Mouse (Mus musculus) intestine, embryonic 15.5 days (tissue): ENCODE data around the gene Ei24. TPM values are rescaled to one million over a fixed set of nuclear protein-coding genes. Genes with fewer than 3 reads are reported as not detected.
A peak's percentile ranks its signal among the peaks of the same experiment; 100 is the strongest.

Experiments used
- ATAC-seq: fragments of 200-750 bp; cut with Nextera tagmentation; 2 replicates; pipeline ENCODE4 v1.8.0; 2017; ENCODE audit warnings: moderate TSS enrichment, moderate library complexity
- H3K27ac ChIP-seq: fragments of 300-500 bp; sonication (generic); 2 replicates; pipeline ENCODE4 v1.5.1; 2015; ENCODE audit warnings: mild to moderate bottlenecking, inconsistent platforms
- H3K27me3 ChIP-seq: fragments of 300-500 bp; sonication (generic); replicated peaks from 2 replicates; pipeline ENCODE4 v1.6.1; 2015; ENCODE audit warnings: inconsistent platforms
- H3K36me3 ChIP-seq: fragments of 300-500 bp; sonication (generic); 2 replicates; pipeline ENCODE4 v1.6.1; 2015; ENCODE audit warnings: inconsistent platforms
- H3K4me1 ChIP-seq: fragments of 300-500 bp; sonication (generic); replicated peaks from 2 replicates; pipeline ENCODE4 v1.6.1; 2015; ENCODE audit warnings: inconsistent platforms
- H3K4me2 ChIP-seq: fragments of 300-500 bp; sonication (generic); replicated peaks from 2 replicates; pipeline ENCODE4 v1.6.1; 2015; ENCODE audit warnings: mild to moderate bottlenecking, inconsistent platforms
- H3K4me3 ChIP-seq: fragments of 300-500 bp; sonication (generic); replicated peaks from 2 replicates; pipeline ENCODE4 v1.5.1; 2015; ENCODE audit warnings: inconsistent platforms
- H3K9ac ChIP-seq: fragments of 300-500 bp; sonication (generic); 2 replicates; pipeline ENCODE4 v1.6.1; 2015; ENCODE audit warnings: inconsistent platforms
- H3K9me3 ChIP-seq: fragments of 300-500 bp; sonication (generic); 2 replicates; pipeline ENCODE4 v1.6.1; 2016; ENCODE audit warnings: inconsistent platforms
- WGBS: fragments of 180-500 bp; shearing (Covaris S2); methylation state at CpG from one replicate; pipeline ENCODE4 v1.1.7; 2015; 5-methylcytosine and 5-hydroxymethylcytosine counted together
- polyA plus RNA-seq: library from polyadenylated mRNA; unstranded; fragments of >200 nt; fragmentation: Nextera tagmentation; extraction: Ambion mirVana; gene quantifications from 2 replicates; pipeline ENCODE4 v1.2.1, GENCODE M21; 2015

Ei24 gene
- polyA plus RNA-seq, 1 experiment from 2014 or later: 95.5 TPM

- 11% methylated on average over 25 of the region's 25 CpGs for whole genome bisulfite sequencing
- H3K4me1 ChIP-seq: 0 out of 2 replicates have a peak, but pooled peaks cover 4% of the 10 kb centered on the region
- no peaks in the 10 kb centered on the region for H3K9me3 ChIP-seq
- no peaks in the 10 kb centered on the region for H3K27me3 ChIP-seq
- H3K27ac ChIP-seq: peak overlapping the region; percentile 88
- H3K9ac ChIP-seq: peak overlapping the region; percentile 74
- peaks cover 6% of the 10 kb centered on the region; the same call in 1 of the 2 replicates for H3K36me3 ChIP-seq
- H3K4me2 ChIP-seq: peak overlapping the region; percentile 73
- peak; percentile 32 for ATAC-seq
- H3K4me3 ChIP-seq: peak overlapping the region; percentile 96
Measured at GRCm38 (mm10) chr9:36768156-36769047, 28.8 kb downstream of the Ei24 start.

- Histone ChIP-seq H3K36me3 (peaks cover 6% of the 10 kb centered on the region; the same call in 1 of the 2 replicates), H3K27ac (peak within 1 kb of the TSS; percentile 88), H3K9ac (peak within 1 kb of the TSS; percentile 85), H3K4me3 (peak within 1 kb of the TSS; percentile 96), H3K4me2 (peak within 1 kb of the TSS; percentile 73), H3K9me3 (no peaks in the 10 kb centered on the region), H3K4me1 (0 out of 2 replicates have a peak, but pooled peaks cover 4% of the 10 kb centered on the region), H3K27me3 (no peaks in the 10 kb centered on the region)
- under 1% methylated on average over 60 of the region's 60 CpGs for WGBS
- peak; percentile 100 for ATAC-seq
Measured at GRCm38 (mm10) chr9:36767203-36768143, 29.7 kb downstream of the Ei24 start, which contains the start of gene Stt3a. Gene Stt3a (minus strand): TSS chr9:36767679.

GRCm38 (mm10) chr9:36764378-36764777, 32.8 kb downstream of the Ei24 start:
- Histone ChIP-seq H3K27me3 (no peaks in the 10 kb centered on the region), H3K9ac (no peak overlapping the region), H3K27ac (no peak overlapping the region), H3K4me1 (0 out of 2 replicates have a peak, but pooled peaks cover 4% of the 10 kb centered on the region), H3K4me2 (no peak overlapping the region), H3K4me3 (no peak overlapping the region), H3K36me3 (peaks cover 8% of the 10 kb centered on the region; the same call in 1 of the 2 replicates), H3K9me3 (no peaks in the 10 kb centered on the region)
- 93% methylated on average over 1 of the region's 1 CpGs for WGBS
- no peak for ATAC-seq

Other genes with a start within 250 kb of the Ei24 start
- not detected in 2 replicates for gene Gm17689, start 214.8 kb downstream of the Ei24 start, polyA plus RNA-seq
- gene A630095E13Rik, start 154.0 kb downstream of the Ei24 start, polyA plus RNA-seq: not detected in 2 replicates
- gene Acrv1, start 104.2 kb downstream of the Ei24 start, polyA plus RNA-seq: not detected in 2 replicates
- gene Chek1, start 70.3 kb downstream of the Ei24 start, polyA plus RNA-seq: 24.6 and 30.1 TPM in 2 replicates
- 313 and 370 TPM in 2 replicates for gene Stt3a, start 29.7 kb downstream of the Ei24 start, polyA plus RNA-seq
- gene Fez1, start 24.5 kb upstream of the Ei24 start, polyA plus RNA-seq: 16.5 and 16.9 TPM in 2 replicates